Comparison of ENCODE assay signal across 9 mouse cellular contexts in the genomic region with DNA sequence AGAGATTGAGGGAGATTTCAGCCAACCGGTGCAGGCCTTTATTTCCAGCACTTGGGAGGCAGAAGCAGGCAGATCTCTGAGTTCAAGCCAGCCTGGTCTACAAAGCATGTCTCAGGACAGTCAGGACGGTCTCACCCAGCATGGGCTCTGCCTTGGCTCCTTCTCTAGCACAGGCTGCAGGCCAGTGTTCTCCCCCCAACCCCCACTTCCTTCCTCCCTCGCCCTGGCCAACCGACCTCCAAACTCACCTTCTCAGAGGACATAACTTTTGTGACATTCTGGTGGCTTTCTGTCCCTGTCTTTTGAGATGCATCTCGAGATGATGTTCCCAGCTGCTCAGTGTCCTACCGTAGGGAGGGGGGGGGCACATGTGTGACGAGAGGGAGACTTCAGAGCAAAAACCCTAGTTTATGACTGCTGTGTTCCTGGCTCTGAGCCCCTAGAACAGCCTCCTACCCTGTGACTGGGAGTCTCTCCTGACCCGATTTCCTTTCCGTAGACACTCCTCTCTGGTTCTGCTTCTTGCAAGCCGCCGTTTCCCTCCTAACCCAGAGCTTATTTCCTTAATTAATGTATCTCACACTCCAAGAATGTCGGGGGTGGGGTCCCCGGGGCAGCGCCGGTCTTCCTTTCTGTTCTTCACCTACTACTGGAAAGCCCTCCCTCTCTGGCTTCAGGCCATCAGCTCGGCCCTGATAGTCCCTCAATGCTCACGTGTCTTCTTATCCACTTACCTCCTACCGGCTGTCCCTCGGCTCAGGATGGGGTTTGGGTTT. TPM values are rescaled to one million over a fixed set of nuclear protein-coding genes. Genes with fewer than 3 reads are reported as not detected.
DNase-seq lines count a peak whose midpoint lies in the region; ATAC-seq and TF ChIP-seq lines count a peak whose summit lies in the region.
"Had no signal": no experiment of that assay in that cellular context is flagged by ENCODE, and none has a peak within 500 bp of the region (broad histone marks: within the 10 kb centered on the region; RNA-seq: fewer than 3 reads in every experiment).

No protein-coding gene starts in this region.

- intact Hi-C loops in heart, postnatal 25 days (cut with DNase I) = no loop called here
- intact Hi-C loops in left cerebral cortex, postnatal 25 days (cut with DNase I) = no loop called here

- no peaks in the 10 kb centered on the region for H3K27me3 ChIP-seq in embryonic facial prominence, embryonic 11.5 days (ENCODE audit: control insufficient read depth, insufficient read depth, low read length)
- peaks cover 4% of the 10 kb centered on the region; the same call in 1 of the 2 replicates for H3K27me3 ChIP-seq in hindbrain, postnatal 0 days (ENCODE audit: insufficient read depth, low read length)

- no peaks in the 10 kb centered on the region for H3K36me3 ChIP-seq in embryonic facial prominence, embryonic 11.5 days (replicated peaks; ENCODE audit: control insufficient read depth, insufficient read depth, low read depth, low read length)
- H3K36me3 ChIP-seq in hindbrain, postnatal 0 days (ENCODE audit: insufficient read depth, low read length) = no peaks in the 10 kb centered on the region
- H3K36me3 ChIP-seq: G1E had no signal

- 33% methylated on average over 19 of the region's 19 CpGs for WGBS in embryonic facial prominence, embryonic 11.5 days
- 43% methylated on average over 19 of the region's 19 CpGs for WGBS in hindbrain, postnatal 0 days

- H3K9me3 ChIP-seq in embryonic facial prominence, embryonic 11.5 days (replicated peaks; ENCODE audit: control insufficient read depth, low read length) = no peaks in the 10 kb centered on the region
- H3K9me3 ChIP-seq in hindbrain, postnatal 0 days (ENCODE audit: low read length) = no peaks in the 10 kb centered on the region
- H3K9me3 ChIP-seq: G1E had no signal

- no peak for TF ChIP-seq CTCF in hindbrain, postnatal 0 days (IDR thresholded peaks at IDR 0.05; ENCODE audit: low read depth)

- no peak overlapping the region for H3K4me3 ChIP-seq in embryonic facial prominence, embryonic 11.5 days (ENCODE audit: low read depth, low read length)
- H3K4me3 ChIP-seq in hindbrain, postnatal 0 days (ENCODE audit: low read length) = peak overlapping the region; percentile 5; the same call in 1 of the 2 replicates

- peak overlapping the region; percentile 5; the same call in 1 of the 2 replicates for H3K4me2 ChIP-seq in embryonic facial prominence, embryonic 11.5 days (ENCODE audit: low read depth, low read length)
- peak overlapping the region; percentile 30 for H3K4me2 ChIP-seq in hindbrain, postnatal 0 days (ENCODE audit: low read depth, low read length)

- H3K9ac ChIP-seq in embryonic facial prominence, embryonic 11.5 days (replicated peaks; ENCODE audit: low read length) = no peak overlapping the region
- H3K9ac ChIP-seq in hindbrain, postnatal 0 days (replicated peaks; ENCODE audit: low read length) = no peak overlapping the region

- peak; percentile 95 for DNase-seq in heart, adult 11 months
- no peak for DNase-seq in heart, postnatal 25 days (ENCODE audit: low spot score)
- peak; percentile 50 for DNase-seq in embryonic facial prominence, embryonic 11.5 days (ENCODE audit: low spot score)
- no peak for DNase-seq in hindbrain, postnatal 0 days (ENCODE audit: low spot score)
- DNase-seq in urinary bladder, adult 18-20 months (ENCODE audit: low spot score in 2 of 2) = no peak
- DNase-seq in left cerebral cortex, postnatal 25 days (ENCODE audit: low spot score in 2 of 2) = no peak
- DNase-seq in layer of hippocampus, adult 9-11 months = no peak

- no peaks in the 10 kb centered on the region for H3K4me1 ChIP-seq in embryonic facial prominence, embryonic 11.5 days (ENCODE audit: control insufficient read depth, insufficient read depth, low read length)
- H3K4me1 ChIP-seq in hindbrain, postnatal 0 days (ENCODE audit: insufficient read depth, low read length) = no peaks in the 10 kb centered on the region

- ATAC-seq in embryonic facial prominence, embryonic 11.5 days (replicated peaks; ENCODE audit: insufficient number of reproducible peaks, low FRiP score, low TSS enrichment, low read depth) = peak; percentile 29; the same call in 1 of the 2 replicates
- ATAC-seq in hindbrain, postnatal 0 days = no peak
- ATAC-seq in megakaryocyte progenitor cell, adult 5-6 weeks (replicated peaks; ENCODE audit: poor library complexity) = peak; percentile 83

- H3K27ac ChIP-seq in embryonic facial prominence, embryonic 11.5 days (replicated peaks; ENCODE audit: low read depth, low read length) = no peak overlapping the region
- H3K27ac ChIP-seq in hindbrain, postnatal 0 days = no peak overlapping the region

RNA-seq across cellular contexts. Expression of a gene that starts 27.8 kb away (rescaled TPM):
- under 1 TPM in 1 of 2 experiments, not detected in 1; 0.29 TPM for total RNA-seq in heart, postnatal 25 days (2021)
- polyA plus RNA-seq in embryonic facial prominence, embryonic 11.5 days (2014; fragmentation: Nextera tagmentation; extraction: Ambion mirVana) = 0.48 and 0.78 TPM in 2 replicates
- total RNA-seq in hindbrain, postnatal 0 days (2014; rRNA removed) = 27.0 and 32.2 TPM in 2 replicates
- 9.2 and 9.6 TPM in 2 replicates for polyA plus RNA-seq in hindbrain, postnatal 0 days (2015; fragmentation: Nextera tagmentation; extraction: Ambion mirVana)
- not detected in 2 replicates for total RNA-seq in megakaryocyte progenitor cell, adult 5-6 weeks (2015)
- total RNA-seq in megakaryocyte progenitor cell, adult 5-6 weeks (2017) = not detected in 2 replicates
- total RNA-seq in left cerebral cortex, postnatal 25 days (2021) = not detected
- total RNA-seq: G1E had no signal
- polyA plus RNA-seq: G1E had no signal

RNA-seq across cellular contexts. Expression of a gene that starts 57.4 kb away (rescaled TPM):
- not detected for total RNA-seq in heart, postnatal 25 days (2021)
- 1.8 and 2.0 TPM in 2 replicates for polyA plus RNA-seq in embryonic facial prominence, embryonic 11.5 days (2014; fragmentation: Nextera tagmentation; extraction: Ambion mirVana)
- total RNA-seq in hindbrain, postnatal 0 days (2014; rRNA removed) = 0.61 and 1.2 TPM in 2 replicates
- 0.61 and 0.93 TPM in 2 replicates for polyA plus RNA-seq in hindbrain, postnatal 0 days (2015; fragmentation: Nextera tagmentation; extraction: Ambion mirVana)
- not detected in 2 replicates for total RNA-seq in megakaryocyte progenitor cell, adult 5-6 weeks (2015)
- not detected in 2 replicates for total RNA-seq in megakaryocyte progenitor cell, adult 5-6 weeks (2017)
- total RNA-seq in left cerebral cortex, postnatal 25 days (2021) = not detected
- polyA plus RNA-seq: G1E had no signal

Comparison
In these comparisons a context has a peak if more than half of its experiments do, and no peak if none do; other contexts are left out.
1. DNase-seq: peak in heart, adult 11 months (single experiment) and embryonic facial prominence, embryonic 11.5 days (single experiment); none in heart, postnatal 25 days (single experiment), hindbrain, postnatal 0 days (single experiment), urinary bladder, adult 18-20 months (0 of 2), left cerebral cortex, postnatal 25 days (0 of 2) and layer of hippocampus, adult 9-11 months (single experiment).
2. RNA of a gene that starts 27.8 kb away (total RNA-seq): 27.0 to 32.2 TPM in hindbrain, postnatal 0 days; 0.29 TPM in heart, postnatal 25 days, not detected in left cerebral cortex, postnatal 25 days and not detected in megakaryocyte progenitor cell, adult 5-6 weeks; every median in the first group is over 10 times any median in the second.